Mouse (Mus musculus) liver, adult (tissue): ENCODE measurements around the gene Zfp958.

Experiments
- GATA4 ChIP-seq: IDR thresholded peaks from 2 replicates; pipeline ENCODE4 v1.6.1; 2014; ENCODE audit warnings: mild to moderate bottlenecking, low read length; ENCODE audit not compliant: insufficient replicate concordance

Gene Zfp958

DNA sequence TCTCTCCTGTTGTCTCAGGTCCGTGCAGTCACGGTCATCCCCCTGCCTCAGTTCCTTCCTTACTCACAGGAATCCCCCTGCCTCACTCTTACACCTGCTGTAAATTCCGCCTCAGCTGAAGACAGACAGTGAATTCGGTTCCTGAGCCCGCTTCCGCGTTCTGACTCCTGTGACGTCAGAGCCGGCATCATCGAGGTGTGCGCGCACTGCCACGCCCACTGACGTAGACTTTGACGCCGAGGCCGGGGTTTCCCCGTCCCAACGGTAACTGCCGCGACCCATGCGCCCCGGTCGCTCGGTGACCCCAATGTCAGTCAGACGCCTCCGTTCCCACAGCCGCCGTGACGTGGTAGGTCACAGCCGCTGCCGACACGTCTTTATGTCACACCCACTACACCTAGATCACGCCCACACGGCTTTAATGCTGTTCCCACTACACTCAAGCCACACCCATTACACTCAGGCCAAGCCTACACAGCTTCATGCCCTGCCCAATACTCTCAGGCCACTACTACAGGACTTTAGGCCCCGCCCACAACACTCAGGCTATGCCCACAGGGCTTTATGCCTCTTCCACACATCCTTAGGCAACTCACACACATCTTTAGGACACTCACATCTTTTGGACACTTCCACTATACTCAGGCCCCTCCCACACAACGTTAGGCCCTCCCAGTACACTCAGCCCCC, 65.4 kb downstream of the Zfp958 start:
- no peak for TF ChIP-seq GATA4

DNA sequence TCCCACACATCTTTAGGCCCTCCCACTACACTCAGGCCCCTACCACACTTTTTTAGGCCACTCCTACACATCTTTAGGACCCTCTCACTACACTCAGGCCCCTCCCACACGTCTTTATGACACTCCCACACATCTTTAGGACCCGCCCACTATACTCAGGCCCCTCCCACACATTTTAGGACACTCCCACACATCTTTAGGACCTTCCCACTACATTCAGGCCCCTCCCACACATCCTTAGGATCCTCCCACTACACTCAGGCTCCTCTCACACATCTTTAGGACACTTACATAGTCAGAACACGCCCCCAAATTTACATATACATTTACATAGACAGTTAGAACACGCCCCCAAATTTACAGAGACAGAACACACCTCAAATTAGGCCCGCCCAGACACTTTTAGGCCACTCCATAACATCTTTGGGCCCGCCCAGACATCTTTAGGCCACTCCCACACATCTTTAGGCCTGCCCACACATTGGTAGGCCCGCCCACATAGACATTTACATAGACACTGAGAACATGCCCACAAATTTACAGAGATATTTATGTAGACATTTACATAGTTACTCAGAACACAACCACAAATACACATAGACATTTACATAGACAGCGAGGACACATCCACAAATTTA, 66.1 kb downstream of the Zfp958 start:
- no peak for TF ChIP-seq GATA4

DNA sequence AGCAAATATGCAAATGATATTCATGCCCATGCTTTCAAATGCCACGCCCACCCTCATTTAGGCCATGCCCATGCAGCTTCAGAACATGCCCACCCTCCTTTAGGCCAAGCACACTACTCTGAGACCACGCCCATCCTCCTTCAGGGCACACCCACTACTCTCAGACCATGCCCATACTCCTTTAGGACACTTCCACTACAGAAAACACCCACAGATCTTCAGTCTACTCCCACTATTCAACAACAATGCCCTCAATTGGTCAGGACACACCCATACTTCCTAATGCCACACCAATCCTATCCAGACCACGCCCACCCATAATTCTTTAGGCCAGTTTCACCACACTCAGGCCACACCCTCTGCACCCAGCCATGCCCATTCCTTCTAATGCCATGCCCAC, 66.8 kb downstream of the Zfp958 start:
- TF ChIP-seq GATA4 = no peak
